Mouse (Mus musculus) heart, adult 18-20 months (tissue): ENCODE measurements around the gene Tm9sf3. TPM values are rescaled to one million over a fixed set of nuclear protein-coding genes. Genes with fewer than 3 reads are reported as not detected.
"Not testable (repeated sequence)": the region's sequence is repeated elsewhere in the genome, so short reads cannot be mapped to it uniquely, and the experiment has no call there.

ENCODE experiments used
- DNase-seq, 2 experiments: peaks; one replicate each; pipeline ENCODE4 v3.0.0; 2021 to 2022; ENCODE audit warnings: mixed read lengths in 1 of 2
- long read RNA-seq, 2 experiments: library from polyadenylated mRNA; stranded (forward); transcript quantifications; one replicate each; pipeline ENCODE4 v2.0.0; 2021
- total RNA-seq, 2 experiments: library from RNA; stranded (reverse); gene quantifications; 2 replicates each; pipeline ENCODE4 v1.2.3; 2021

The Tm9sf3 gene
- total RNA-seq = 10 to 100 TPM; 70.3 to 73.4 TPM
- long read RNA-seq, experiment 1, transcript Tm9sf3-202 (15 exons, 3,170 nt) = major isoform, 89 of 101 reads
- long read RNA-seq, experiment 1, partial matches to known transcripts = 2 of 101 reads
- long read RNA-seq, experiment 1, other reads (novel, unspliced or antisense) = 10 of 101 reads
- long read RNA-seq, experiment 2, transcript Tm9sf3-202 (15 exons, 3,170 nt) = major isoform, 45 of 57 reads
- long read RNA-seq, experiment 2, partial matches to known transcripts = 0 of 57 reads
- long read RNA-seq, experiment 2, other reads (novel, unspliced or antisense) = 12 of 57 reads

GRCm38 (mm10) chr19:41263630-41264295 lies at the start of gene Tm9sf3:
Gene Tm9sf3 (minus strand): TSS chr19:41263997.
- DNase-seq = peak; percentile 90 to 92

GRCm38 (mm10) chr19:41312587-41312986 lies 48.8 kb upstream of the Tm9sf3 start:
- DNase-seq = not testable (repeated sequence)

- DNase-seq = no peak
These were observed 48.2 kb upstream of the Tm9sf3 start for GRCm38 (mm10) chr19:41312027-41312426.

- DNase-seq = peak; percentile 36 to 38
These were observed 47.3 kb upstream of the Tm9sf3 start for GRCm38 (mm10) chr19:41310971-41311703.

- DNase-seq = no peak
These were observed 40.1 kb upstream of the Tm9sf3 start for GRCm38 (mm10) chr19:41303933-41304332.

- no peak for DNase-seq
These were observed 39.6 kb upstream of the Tm9sf3 start for GRCm38 (mm10) chr19:41303433-41303832.

- DNase-seq = no peak
These were observed 38.1 kb upstream of the Tm9sf3 start for GRCm38 (mm10) chr19:41301856-41302255.

GRCm38 (mm10) chr19:41299446-41299845 lies 35.6 kb upstream of the Tm9sf3 start:
- no peak for DNase-seq

GRCm38 (mm10) chr19:41290952-41291619 lies 27.3 kb upstream of the Tm9sf3 start:
- no peak for DNase-seq

GRCm38 (mm10) chr19:41288568-41288967 lies 24.8 kb upstream of the Tm9sf3 start:
- DNase-seq = no peak

GRCm38 (mm10) chr19:41287224-41287623 lies 23.4 kb upstream of the Tm9sf3 start:
- no peak for DNase-seq

GRCm38 (mm10) chr19:41284515-41284914 lies 20.7 kb upstream of the Tm9sf3 start:
- DNase-seq = no peak

GRCm38 (mm10) chr19:41282718-41283117 lies 18.9 kb upstream of the Tm9sf3 start:
- DNase-seq = no peak

- DNase-seq = peak in 1 of 2 experiments; percentile 14
These were observed 18.4 kb upstream of the Tm9sf3 start for GRCm38 (mm10) chr19:41282216-41282615.

GRCm38 (mm10) chr19:41279724-41280244 lies 16.0 kb upstream of the Tm9sf3 start:
- DNase-seq = no peak

- DNase-seq = no peak
These were observed 14.8 kb upstream of the Tm9sf3 start for GRCm38 (mm10) chr19:41278606-41279005.

- DNase-seq = no peak
These were observed 11.8 kb upstream of the Tm9sf3 start for GRCm38 (mm10) chr19:41275588-41275987.

- no peak for DNase-seq
These were observed 7.1 kb upstream of the Tm9sf3 start for GRCm38 (mm10) chr19:41270906-41271305.

- DNase-seq = no peak
These were observed 6.4 kb upstream of the Tm9sf3 start for GRCm38 (mm10) chr19:41270151-41270727.

GRCm38 (mm10) chr19:41266251-41266901 lies 2.6 kb upstream of the Tm9sf3 start:
- no peak for DNase-seq

GRCm38 (mm10) chr19:41264331-41264799 lies 568 bp upstream of the Tm9sf3 start:
- DNase-seq = no peak
